Mouse (Mus musculus): ENCODE measurements at regions not wholly inside any gene's neighbourhood (a gene's known extent, or its start where the extent isn't known, plus 50 kb on each side); places are given as distances from the start of the nearest gene placed in this dataset.

- TF ChIP-seq CTCF (IDR thresholded peaks at IDR 0.05) (no peak), EP300 (IDR thresholded peaks at IDR 0.05) (no peak)
Observed at GRCm38 (mm10) chr14:76753734-76754133, 197.0 kb upstream of the Serp2 start.
